Mouse (Mus musculus) lung, postnatal 0 days (tissue): ENCODE measurements around the gene Phactr1.

Experiments used
- CTCF ChIP-seq: IDR thresholded peaks from 2 replicates; pipeline ENCODE4 v1.5.1; 2016; ENCODE audit warnings: antibody characterized with exemption, mild to moderate bottlenecking
- EP300 ChIP-seq: IDR thresholded peaks from 2 replicates; pipeline ENCODE4 v1.6.1; 2016; ENCODE audit warnings: antibody characterized with exemption, mild to moderate bottlenecking, control low read depth

DNA sequence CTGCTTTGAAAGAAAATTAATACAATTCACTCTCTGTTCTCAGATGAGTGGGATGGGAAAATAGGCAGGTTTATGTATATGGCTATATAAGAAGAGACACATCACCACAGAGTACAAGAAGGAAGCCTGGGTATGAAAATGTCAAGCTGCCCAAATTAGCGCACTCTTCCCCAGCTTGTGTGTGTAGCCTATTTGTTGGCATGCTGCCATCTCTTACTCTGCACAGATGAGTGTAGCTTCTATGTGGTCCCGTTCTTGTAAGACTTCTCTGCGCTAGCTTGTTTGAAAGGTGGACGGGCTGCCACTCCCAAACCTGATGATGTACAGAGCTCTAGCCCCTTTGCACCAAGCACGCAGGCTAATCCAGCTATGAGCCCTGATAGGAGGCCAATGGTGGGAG, 78.7 kb downstream of the Phactr1 start:
- no peak for TF ChIP-seq EP300
- TF ChIP-seq CTCF: no peak
